Mouse (Mus musculus) cerebellum, adult 2 months (tissue): ENCODE data around the gene Ly6f.

ENCODE experiments used
- CTCF ChIP-seq: fragments of 200-500 bp; IDR thresholded peaks from 2 replicates; pipeline ENCODE4 v1.5.1; 2011; ENCODE audit warnings: low read depth, mild to moderate bottlenecking, control low read depth, low read length, moderate library complexity, borderline replicate concordance; ENCODE audit not compliant: insufficient read depth
- POLR2A ChIP-seq: fragments of 200-500 bp; IDR thresholded peaks from 2 replicates; pipeline ENCODE4 v1.6.1; 2011; ENCODE audit warnings: low read length, control low read depth, borderline replicate concordance; ENCODE audit not compliant: insufficient read depth

- no peak for TF ChIP-seq CTCF
- TF ChIP-seq POLR2A = no peak
Observed at GRCm38 (mm10) chr15:75266626-75267025, 1.6 kb upstream of the Ly6f start.
